Mouse (Mus musculus) naive thymus-derived CD4-positive, alpha-beta T cell, adult 2 months (primary cell): Measurements from ENCODE around the gene Tmem177.

ENCODE experiments used
- DNase-seq: peaks from one replicate; pipeline ENCODE4 v3.0.0-alpha.2; 2011; ENCODE audit warnings: low read depth

Gene Tmem177

DNA sequence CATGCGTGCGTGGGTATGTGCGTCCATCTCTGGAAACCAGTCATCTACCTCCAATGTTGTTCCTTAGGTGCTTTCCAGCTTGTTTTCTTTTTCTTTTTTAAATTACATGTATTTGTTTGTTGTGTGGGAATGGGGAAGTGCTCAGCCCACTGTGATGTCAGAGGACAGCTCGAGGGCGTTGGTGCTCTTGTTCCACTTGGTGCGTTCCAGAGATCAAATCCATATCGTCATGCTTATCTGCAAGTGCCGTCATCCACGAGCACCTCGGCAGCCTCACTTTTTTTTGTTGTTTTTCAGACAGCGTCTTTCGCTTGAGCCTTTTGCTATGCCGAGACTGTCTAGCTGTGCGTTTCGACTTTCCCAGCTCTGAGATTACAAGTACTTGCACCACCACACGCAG, 23.7 kb downstream of the Tmem177 start:
- DNase-seq: no peak

DNA sequence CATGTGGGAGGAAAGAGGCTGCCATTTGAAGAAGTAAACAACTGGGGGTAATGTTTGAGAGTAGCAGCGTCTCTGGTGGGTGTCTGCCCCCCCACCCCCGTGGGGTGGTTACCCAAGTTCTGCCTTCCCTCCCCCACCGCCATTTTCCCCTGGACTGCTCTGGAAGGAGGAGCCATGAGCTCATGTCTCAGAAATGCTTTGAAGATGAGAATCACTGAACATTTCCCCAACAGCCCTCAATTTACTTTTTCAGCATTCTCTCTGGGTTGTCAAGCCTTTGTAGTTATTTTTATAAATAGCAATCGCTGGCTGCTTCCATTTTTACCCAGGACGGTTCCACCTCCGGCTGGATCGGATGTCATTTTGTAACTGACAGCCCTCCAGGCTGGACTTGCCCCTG, 26.7 kb downstream of the Tmem177 start:
- no peak for DNase-seq

DNA sequence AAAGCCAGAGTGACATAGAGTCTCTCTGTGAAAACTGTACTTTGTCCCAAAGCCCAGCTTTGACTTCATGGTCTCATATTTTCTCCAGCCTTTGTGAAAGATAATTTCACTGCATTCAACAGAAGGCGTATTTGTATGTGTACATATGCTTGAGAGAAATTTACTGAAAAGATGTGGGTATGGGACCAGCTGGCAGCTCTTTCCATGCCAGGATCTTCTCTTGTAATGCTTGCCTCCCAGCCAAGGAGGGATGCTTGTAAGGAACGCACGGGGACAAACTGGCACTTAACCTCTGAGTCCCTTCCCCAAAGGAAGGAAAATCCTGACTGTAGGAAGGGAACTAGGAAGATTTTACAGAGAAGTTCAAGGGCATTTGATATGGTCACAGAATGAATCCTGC, 28.7 kb downstream of the Tmem177 start:
- DNase-seq: no peak

DNA sequence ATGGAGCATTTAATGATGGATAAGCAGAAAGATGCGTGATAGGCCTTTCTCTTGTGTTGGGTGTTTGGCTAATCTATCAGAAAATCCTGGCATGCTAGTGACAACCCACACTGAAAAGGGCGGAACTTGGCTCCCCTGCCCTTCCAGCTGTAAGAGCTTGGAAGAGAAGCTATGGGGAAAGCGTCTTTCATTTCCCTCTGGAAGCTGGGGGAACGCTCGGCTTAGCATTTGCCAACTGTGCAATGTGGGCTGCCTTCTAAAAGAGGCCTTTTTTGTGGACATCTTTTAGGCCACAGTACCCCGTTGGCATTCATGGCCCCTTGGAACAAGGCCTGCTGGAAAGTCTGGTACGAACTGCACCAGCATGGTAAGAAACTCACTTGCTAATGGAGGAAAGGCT, 34.1 kb downstream of the Tmem177 start:
- no peak for DNase-seq

DNA sequence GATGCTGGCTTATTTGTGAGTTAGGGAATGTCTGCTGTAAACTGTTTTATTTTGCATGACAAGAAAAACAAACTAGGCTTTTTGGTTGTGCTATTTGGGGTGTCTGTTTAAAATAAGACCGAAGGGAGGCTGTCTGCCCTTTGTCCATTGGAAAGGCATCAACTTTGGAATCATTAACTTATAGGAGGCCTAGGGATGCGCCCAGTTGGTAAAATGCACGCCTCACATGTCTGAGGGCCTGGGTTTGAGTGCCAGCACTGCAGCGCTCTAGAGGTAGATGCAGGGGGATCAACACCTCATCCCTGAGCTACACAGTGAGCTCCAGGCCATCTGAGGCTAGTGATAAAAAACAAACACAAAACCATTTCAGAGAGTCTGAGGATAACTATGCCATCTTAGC, 35.5 kb downstream of the Tmem177 start:
- no peak for DNase-seq

DNA sequence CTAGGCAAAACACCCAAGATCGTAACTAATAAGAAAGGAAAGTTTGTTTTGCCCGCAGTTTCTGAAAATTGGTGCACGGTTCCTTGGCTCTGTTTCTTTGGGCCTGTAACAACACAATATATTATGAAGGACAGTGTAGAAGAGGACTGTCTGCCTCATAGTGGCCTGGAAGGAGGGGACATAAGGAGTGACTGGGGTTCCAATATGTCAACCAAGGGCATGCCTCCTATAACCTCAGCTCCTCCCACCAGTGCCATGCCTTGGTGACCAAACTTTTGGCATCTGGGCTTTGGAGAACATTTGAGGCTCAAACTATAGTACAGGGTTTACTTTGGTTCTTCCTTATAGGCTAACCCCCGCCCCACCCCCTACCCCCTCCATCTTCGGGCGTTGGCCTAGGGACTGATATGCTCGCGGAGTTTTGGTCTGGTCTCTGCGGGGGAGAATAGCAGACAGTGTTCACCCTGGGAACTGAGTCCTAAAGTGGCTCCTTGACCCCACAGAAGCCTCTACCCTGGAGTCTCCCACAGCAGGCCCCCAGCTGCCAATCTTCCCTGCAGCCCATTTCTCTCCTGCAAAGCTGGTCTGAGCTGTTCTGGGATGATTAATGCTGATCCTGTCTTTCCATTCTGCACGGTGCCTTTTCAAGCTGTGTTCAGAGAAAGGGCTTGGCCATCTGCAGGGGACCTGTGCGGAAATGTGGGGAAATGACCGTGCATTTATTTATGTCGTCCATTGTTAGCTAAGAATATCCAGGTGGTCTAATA, 44.4 kb downstream of the Tmem177 start:
- no peak for DNase-seq

- no peak for DNase-seq
These were observed 45.7 kb downstream of the Tmem177 start for GRCm38 (mm10) chr1:119867300-119867699.

DNA sequence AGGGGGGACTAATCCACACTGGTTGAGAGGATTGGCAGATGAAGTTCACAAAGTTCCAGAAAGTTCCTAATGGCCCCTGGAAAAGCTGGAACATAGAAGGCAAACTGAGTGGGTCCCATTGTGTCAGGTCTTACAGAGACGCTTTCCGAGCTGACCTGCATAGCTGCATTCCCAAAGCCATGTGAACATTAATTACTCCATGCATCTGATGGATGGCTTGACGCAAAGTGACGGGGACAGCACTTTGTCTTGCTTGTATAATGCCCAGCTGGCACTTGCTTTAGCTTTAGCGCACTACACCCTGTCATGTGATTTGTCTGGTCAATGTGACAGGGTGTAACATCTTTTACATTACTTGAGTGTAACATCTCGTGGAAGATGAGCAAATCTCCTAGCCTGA, 47.7 kb downstream of the Tmem177 start:
- DNase-seq: no peak

- no peak for DNase-seq
These were observed 49.3 kb downstream of the Tmem177 start for GRCm38 (mm10) chr1:119863507-119864296.

DNA sequence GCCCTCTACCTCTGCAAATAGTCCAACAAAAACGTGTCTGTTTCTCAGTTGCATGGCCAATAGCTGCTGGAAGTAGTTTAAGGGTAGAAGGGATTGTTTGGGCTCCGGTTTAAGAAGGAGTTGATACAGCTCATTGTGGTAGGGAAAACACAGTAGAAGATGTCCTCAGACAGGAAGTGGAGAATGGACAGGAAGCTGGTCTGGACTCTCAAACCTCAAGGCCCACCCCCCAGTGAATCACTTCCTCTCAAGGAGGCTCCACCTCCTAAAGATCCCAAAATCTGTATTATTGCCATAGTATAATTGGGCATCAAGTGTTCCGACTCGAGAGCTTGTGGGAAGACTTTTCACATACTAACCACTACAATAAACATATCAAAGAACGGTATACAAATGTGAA, 53.4 kb downstream of the Tmem177 start:
- DNase-seq: no peak
